Mouse (Mus musculus): ENCODE measurements at regions not wholly inside any gene's neighbourhood (a gene's known extent, or its start where the extent isn't known, plus 50 kb on each side); places are given as distances from the start of the nearest gene placed in this dataset.

- no peak for DNase-seq
Measured at GRCm38 (mm10) chr8:26527186-26527580, 407.8 kb downstream of the Gm45692 start.

- no peak for DNase-seq
Measured at GRCm38 (mm10) chr8:26529921-26530320, 410.6 kb downstream of the Gm45692 start.

GRCm38 (mm10) chr8:26533444-26534421 lies 414.4 kb downstream of the Gm45692 start:
- DNase-seq: no peak

- DNase-seq: no peak
Measured at GRCm38 (mm10) chr8:26535816-26536215, 416.5 kb downstream of the Gm45692 start.

GRCm38 (mm10) chr8:26553691-26554090 lies 423.4 kb upstream of the Zfp703 start:
- no peak for DNase-seq

GRCm38 (mm10) chr8:26559196-26559595 lies 417.9 kb upstream of the Zfp703 start:
- peak; percentile 79 for DNase-seq

GRCm38 (mm10) chr8:26563151-26563550 lies 414.0 kb upstream of the Zfp703 start:
- DNase-seq: no peak

GRCm38 (mm10) chr8:26564254-26564653 lies 412.9 kb upstream of the Zfp703 start:
- no peak for DNase-seq

- DNase-seq: no peak
Measured at GRCm38 (mm10) chr8:26568423-26569060, 408.6 kb upstream of the Zfp703 start.

GRCm38 (mm10) chr8:26588841-26589240 lies 388.3 kb upstream of the Zfp703 start:
- no peak for DNase-seq

- no peak for DNase-seq
Measured at GRCm38 (mm10) chr8:26590591-26591212, 386.4 kb upstream of the Zfp703 start.

- no peak for DNase-seq
Measured at GRCm38 (mm10) chr8:26591266-26591665, 385.9 kb upstream of the Zfp703 start.

- DNase-seq: peak; percentile 4
Measured at GRCm38 (mm10) chr8:26593536-26594368, 383.4 kb upstream of the Zfp703 start.

GRCm38 (mm10) chr8:26594369-26594920 lies 382.7 kb upstream of the Zfp703 start:
- DNase-seq: no peak

- no peak for DNase-seq
Measured at GRCm38 (mm10) chr8:26595431-26596018, 381.6 kb upstream of the Zfp703 start.

GRCm38 (mm10) chr8:26596665-26597362 lies 380.3 kb upstream of the Zfp703 start:
- peak; percentile 3 for DNase-seq

- no peak for DNase-seq
Measured at GRCm38 (mm10) chr8:26598520-26598919, 378.6 kb upstream of the Zfp703 start.

- no peak for DNase-seq
Measured at GRCm38 (mm10) chr8:26600127-26600526, 377.0 kb upstream of the Zfp703 start.

- DNase-seq: no peak
Measured at GRCm38 (mm10) chr8:26608001-26608400, 369.1 kb upstream of the Zfp703 start.

GRCm38 (mm10) chr8:26608588-26608987 lies 368.5 kb upstream of the Zfp703 start:
- no peak for DNase-seq

- DNase-seq: no peak
Measured at GRCm38 (mm10) chr8:26612153-26612552, 365.0 kb upstream of the Zfp703 start.

All from lung, postnatal 36 days (tissue).